Mouse (Mus musculus) heart, embryonic 14.5 days (tissue): ENCODE data around the gene Cldn7. TPM values are rescaled to one million over a fixed set of nuclear protein-coding genes. Genes with fewer than 3 reads are reported as not detected.

Experiments used
- ATAC-seq: fragments of 200-750 bp; cut with Nextera tagmentation; 2 replicates; pipeline ENCODE4 v1.8.0; 2017; ENCODE audit warnings: low read depth, moderate TSS enrichment; ENCODE audit not compliant: insufficient number of reproducible peaks, insufficient read depth, low FRiP score
- H3K27ac ChIP-seq, 2 experiments: fragments of 200-500 bp in 1 of 2; fragments of 300-500 bp in 1 of 2; sonication (generic) in 1 of 2; replicated peaks in 1 of 2; 2 replicates each; pipeline ENCODE4 v1.5.1; 2012 to 2014; ENCODE audit warnings: low read depth in 2 of 2, low read length in 2 of 2, control low read depth in 1 of 2, mild to moderate bottlenecking in 1 of 2, mixed read lengths in 1 of 2; ENCODE audit not compliant: control insufficient read depth in 1 of 2, insufficient read depth in 1 of 2
- H3K27me3 ChIP-seq: fragments of 300-500 bp; sonication (generic); 2 replicates; pipeline ENCODE4 v1.6.1; 2014; ENCODE audit warnings: mild to moderate bottlenecking, low read length, control low read depth; ENCODE audit not compliant: control insufficient read depth, insufficient read depth
- H3K36me3 ChIP-seq: fragments of 300-500 bp; sonication (generic); 2 replicates; pipeline ENCODE4 v1.6.1; 2014; ENCODE audit warnings: mild to moderate bottlenecking, control low read depth, low read length, mixed read lengths; ENCODE audit not compliant: control insufficient read depth, insufficient read depth
- H3K4me1 ChIP-seq, 2 experiments: fragments of 200-500 bp in 1 of 2; fragments of 300-500 bp in 1 of 2; sonication (generic) in 1 of 2; 2 replicates each; pipeline ENCODE4 v1.6.1; 2012 to 2014; ENCODE audit warnings: low read length in 2 of 2, control low read depth in 1 of 2, mixed read lengths in 1 of 2; ENCODE audit not compliant: control insufficient read depth in 2 of 2, insufficient read depth in 2 of 2
- H3K4me2 ChIP-seq: fragments of 300-500 bp; sonication (generic); 2 replicates; pipeline ENCODE4 v1.6.1; 2014; ENCODE audit warnings: mild to moderate bottlenecking, low read length
- H3K4me3 ChIP-seq, 2 experiments: fragments of 200-500 bp in 1 of 2; fragments of 300-500 bp in 1 of 2; sonication (generic) in 1 of 2; 2 replicates each; pipeline ENCODE4 v1.5.1; 2012 to 2014; ENCODE audit warnings: low read length in 2 of 2, mild to moderate bottlenecking in 2 of 2, control low read depth in 1 of 2, low read depth in 1 of 2, moderate library complexity in 1 of 2; ENCODE audit not compliant: control insufficient read depth in 1 of 2, insufficient read depth in 1 of 2
- H3K9ac ChIP-seq: fragments of 300-500 bp; sonication (generic); 2 replicates; pipeline ENCODE4 v1.6.1; 2014; ENCODE audit warnings: mild to moderate bottlenecking, low read length
- H3K9me3 ChIP-seq: fragments of 300-500 bp; sonication (generic); 2 replicates; pipeline ENCODE4 v1.6.1; 2016; ENCODE audit warnings: low read length, control low read depth; ENCODE audit not compliant: control insufficient read depth
- WGBS: fragments of 180-500 bp; shearing (Covaris S2); extraction: QIAGEN DNeasy Blood & Tissue Kit; methylation state at CpG from one replicate; pipeline ENCODE4 v1.1.7; 2014; 5-methylcytosine and 5-hydroxymethylcytosine counted together
- polyA plus RNA-seq: library from polyadenylated mRNA; unstranded; fragments of >200 nt; fragmentation: Nextera tagmentation; extraction: Ambion mirVana; gene quantifications from 2 replicates; pipeline ENCODE4 v1.2.1, GENCODE M21; 2014

Gene Cldn7
- polyA plus RNA-seq, 1 experiment from 2014 or later, result 2.4 TPM

- H3K9ac ChIP-seq, result no peak overlapping the region
- no peaks in the 10 kb centered on the region for H3K9me3 ChIP-seq
- peaks cover 23% of the 10 kb centered on the region; the same call in 1 of the 2 replicates for H3K27me3 ChIP-seq
- H3K36me3 ChIP-seq, result peaks cover 21% of the 10 kb centered on the region
- H3K27ac ChIP-seq, result no peak overlapping the region
- ATAC-seq, result no peak
- 61% methylated on average over 5 of the region's 5 CpGs for WGBS
- H3K4me2 ChIP-seq, result no peak overlapping the region
- peaks cover 20 to 27% of the 10 kb centered on the region in 2 experiments for H3K4me1 ChIP-seq
- H3K4me3 ChIP-seq, result no peak overlapping the region
These were observed 25.4 kb upstream of the Cldn7 start for GRCm38 (mm10) chr11:69939181-69939580.

GRCm38 (mm10) chr11:69939731-69940130 lies 24.8 kb upstream of the Cldn7 start:
- H3K4me3 ChIP-seq, result no peak overlapping the region
- H3K9ac ChIP-seq, result no peak overlapping the region
- ATAC-seq, result no peak
- no peak overlapping the region for H3K27ac ChIP-seq
- H3K4me1 ChIP-seq, result peaks cover 20 to 27% of the 10 kb centered on the region in 2 experiments
- 90% methylated on average over 17 of the region's 17 CpGs for WGBS
- no peak overlapping the region for H3K4me2 ChIP-seq
- no peaks in the 10 kb centered on the region for H3K9me3 ChIP-seq
- H3K27me3 ChIP-seq, result peaks cover 23% of the 10 kb centered on the region; the same call in 1 of the 2 replicates
- peaks cover 26% of the 10 kb centered on the region for H3K36me3 ChIP-seq

DNA sequence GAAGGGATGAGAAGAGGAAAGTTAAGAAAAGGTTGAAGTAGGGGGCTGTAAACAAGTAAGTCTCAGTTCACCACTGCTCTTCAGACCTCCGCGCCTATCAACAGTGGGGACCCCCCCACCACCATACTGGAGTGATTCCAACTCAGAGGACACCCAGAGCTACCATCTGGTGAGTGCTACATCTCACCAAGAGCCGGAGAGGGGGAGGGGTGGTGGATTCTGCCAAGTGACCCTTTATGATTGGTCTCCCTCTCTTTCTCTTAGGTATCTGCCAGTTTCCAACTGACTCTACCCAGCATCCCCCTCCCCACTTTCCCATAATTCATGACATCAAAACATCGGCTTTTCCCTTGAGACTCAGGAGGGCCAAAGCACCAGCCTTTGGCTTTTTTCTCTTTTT lies 23.6 kb upstream of the Cldn7 start:
- Histone ChIP-seq H3K4me1 (peaks cover 18 to 23% of the 10 kb centered on the region in 2 experiments), H3K27me3 (peaks cover 23% of the 10 kb centered on the region; the same call in 1 of the 2 replicates), H3K27ac (no peak overlapping the region), H3K9me3 (no peaks in the 10 kb centered on the region), H3K4me2 (no peak overlapping the region), H3K36me3 (peaks cover 39% of the 10 kb centered on the region), H3K4me3 (no peak overlapping the region), H3K9ac (no peak overlapping the region)
- WGBS, result 77% methylated on average over 4 of the region's 4 CpGs
- ATAC-seq, result no peak

- Histone ChIP-seq H3K9me3 (no peaks in the 10 kb centered on the region), H3K9ac (no peak overlapping the region), H3K4me3 (no peak overlapping the region), H3K4me2 (no peak overlapping the region), H3K36me3 (peaks cover 45% of the 10 kb centered on the region), H3K4me1 (peaks cover 9 to 13% of the 10 kb centered on the region in 2 experiments), H3K27ac (no peak overlapping the region), H3K27me3 (no peaks in the 10 kb centered on the region)
- 74% methylated on average over 13 of the region's 13 CpGs for WGBS
- ATAC-seq, result no peak
These were observed 19.4 kb upstream of the Cldn7 start for GRCm38 (mm10) chr11:69945216-69945615.

DNA sequence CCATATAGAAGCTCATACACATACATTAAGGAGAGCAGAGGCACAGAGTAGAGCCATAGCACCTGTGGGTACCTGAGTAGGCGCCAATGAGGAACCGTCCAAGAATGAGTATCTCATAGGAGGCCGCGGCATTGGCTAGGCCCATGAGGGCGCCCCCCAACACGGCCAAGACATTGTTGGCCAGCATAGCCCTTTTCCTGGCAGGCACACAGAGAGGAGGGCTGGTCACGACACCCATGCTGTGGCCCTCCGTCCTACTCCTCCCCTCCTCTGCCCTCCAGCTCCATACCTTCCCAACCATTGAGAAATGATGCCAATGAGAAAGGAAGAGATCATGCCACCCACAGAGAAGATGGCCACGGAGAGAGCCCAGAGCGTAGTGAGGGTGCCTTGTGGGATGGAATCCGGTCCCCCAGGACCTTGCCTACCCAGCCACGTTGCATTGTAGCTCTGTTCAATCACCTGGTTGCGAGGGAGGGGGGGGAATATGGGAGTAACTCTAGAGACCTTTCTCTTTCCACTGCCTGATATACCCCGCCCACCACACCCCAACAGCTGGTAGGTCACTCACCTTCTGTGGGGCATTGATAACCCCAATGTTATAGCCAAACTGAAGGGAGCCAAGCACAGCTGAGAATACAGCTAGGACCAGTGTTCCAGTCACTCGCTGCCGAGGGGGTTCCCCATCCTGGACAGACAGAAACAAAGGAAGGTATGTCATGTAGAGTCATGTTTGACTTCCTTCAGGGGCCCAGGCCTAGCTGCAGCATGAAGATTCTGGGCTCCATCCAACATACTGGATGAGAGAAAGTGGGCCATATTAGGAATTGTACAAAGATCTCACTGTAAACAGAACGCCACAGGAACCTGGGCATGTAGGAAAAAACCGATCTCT lies 18.3 kb upstream of the Cldn7 start:
- Histone ChIP-seq H3K4me3 (peak overlapping the region; percentile 63 to 73; a peak in 2 of 4 replicates), H3K4me2 (peak overlapping the region; percentile 83), H3K27ac (peak overlapping the region; percentile 96 to 99), H3K36me3 (peaks cover 45% of the 10 kb centered on the region), H3K9me3 (no peaks in the 10 kb centered on the region), H3K9ac (peak overlapping the region; percentile 75), H3K4me1 (peaks cover 9 to 13% of the 10 kb centered on the region in 2 experiments), H3K27me3 (no peaks in the 10 kb centered on the region)
- 82% methylated on average over 18 of the region's 18 CpGs for WGBS
- ATAC-seq, result no peak

GRCm38 (mm10) chr11:69947337-69948065 lies 17.1 kb upstream of the Cldn7 start:
- WGBS, result 2% methylated on average over 29 of the region's 29 CpGs
- peak overlapping the region; percentile 75 for H3K9ac ChIP-seq
- H3K27me3 ChIP-seq, result no peaks in the 10 kb centered on the region; the same call in 1 of the 2 replicates
- peak; percentile 64 for ATAC-seq
- H3K4me2 ChIP-seq, result peak overlapping the region; percentile 83
- H3K27ac ChIP-seq, result peak overlapping the region; percentile 96 to 99
- peaks cover 40% of the 10 kb centered on the region for H3K36me3 ChIP-seq
- peak overlapping the region; percentile 63 to 73 for H3K4me3 ChIP-seq
- peaks cover 9 to 13% of the 10 kb centered on the region in 2 experiments for H3K4me1 ChIP-seq
- no peaks in the 10 kb centered on the region for H3K9me3 ChIP-seq

GRCm38 (mm10) chr11:69948066-69948762 lies 16.4 kb upstream of the Cldn7 start, which contains the start of gene Slc2a4:
TSS of gene Slc2a4 (minus strand) at chr11:69948188.
- ATAC-seq, result peak; percentile 92
- H3K4me1 ChIP-seq, result peaks cover 9 to 15% of the 10 kb centered on the region in 2 experiments
- H3K27me3 ChIP-seq, result no peaks in the 10 kb centered on the region; the same call in 1 of the 2 replicates
- peak within 1 kb of the TSS; percentile 63 to 73 for H3K4me3 ChIP-seq
- peak within 1 kb of the TSS; percentile 83 for H3K4me2 ChIP-seq
- WGBS, result under 1% methylated on average over 34 of the region's 34 CpGs
- H3K27ac ChIP-seq, result peak within 1 kb of the TSS; percentile 96 to 99
- H3K9me3 ChIP-seq, result no peaks in the 10 kb centered on the region
- peaks cover 33% of the 10 kb centered on the region for H3K36me3 ChIP-seq
- peak within 1 kb of the TSS; percentile 75 for H3K9ac ChIP-seq
